Mouse (Mus musculus) C2C12 (cell line): Measurements from ENCODE around the gene Cep78. TPM values are rescaled to one million over a fixed set of nuclear protein-coding genes. Genes with fewer than 3 reads are reported as not detected.

ENCODE experiments used
- H3K27me3 ChIP-seq: one replicate; pipeline ENCODE4 v1.6.1; 2011; ENCODE audit not compliant: control insufficient read depth, insufficient read depth, insufficient read length
- H3K36me3 ChIP-seq: one replicate; pipeline ENCODE4 v1.6.1; 2011; ENCODE audit not compliant: control insufficient read depth, insufficient read depth
- H3K4me3 ChIP-seq: one replicate; pipeline ENCODE4 v1.5.1; 2011; ENCODE audit warnings: mild to moderate bottlenecking, control low read depth; ENCODE audit not compliant: poor library complexity, insufficient read depth, severe bottlenecking
- H3K79me2 ChIP-seq: one replicate; pipeline ENCODE4 v1.6.1; 2011; ENCODE audit not compliant: control insufficient read depth, insufficient read depth
- H3K79me3 ChIP-seq: one replicate; pipeline ENCODE4 v1.6.1; 2011; ENCODE audit warnings: low read depth, control low read depth
- H3ac ChIP-seq: one replicate; pipeline ENCODE3; 2011; ENCODE audit warnings: low read depth; ENCODE audit not compliant: control insufficient read depth, insufficient read length
- CEBPB ChIP-seq: IDR thresholded peaks from one replicate; pipeline ENCODE4 v1.6.1; 2011; ENCODE audit warnings: low read depth, mild to moderate bottlenecking, control low read depth, moderate library complexity
- CTCF ChIP-seq: IDR thresholded peaks from one replicate; pipeline ENCODE4 v1.5.1; 2011; ENCODE audit not compliant: control insufficient read depth, insufficient read depth, insufficient read length
- FOSL1 ChIP-seq: IDR thresholded peaks from one replicate; pipeline ENCODE4 v1.8.0; 2011; ENCODE audit warnings: mild to moderate bottlenecking, low read length; ENCODE audit not compliant: poor library complexity, insufficient read depth, severe bottlenecking
- MAX ChIP-seq: IDR thresholded peaks from one replicate; pipeline ENCODE4 v1.6.1; 2011; ENCODE audit warnings: mild to moderate bottlenecking, control low read depth
- MYOD1 ChIP-seq: IDR thresholded peaks from one replicate; pipeline ENCODE4 v1.6.1; 2011; ENCODE audit warnings: low read depth; ENCODE audit not compliant: control insufficient read depth, insufficient read length
- MYOG ChIP-seq: IDR thresholded peaks from one replicate; pipeline ENCODE4 v1.6.1; 2011; ENCODE audit not compliant: control insufficient read depth, insufficient read length; ENCODE audit errors: extremely low read depth
- USF1 ChIP-seq: IDR thresholded peaks from one replicate; pipeline ENCODE4 v1.6.1; 2011; ENCODE audit warnings: low read depth, mild to moderate bottlenecking, control low read depth, moderate library complexity
- polyA plus RNA-seq: library from polyadenylated mRNA; unstranded; fragments of >200 nt; fragmentation: generic; extraction: Trizol; gene quantifications from one replicate; pipeline ENCODE4 v1.2.1, GENCODE M21; 2012; ENCODE audit warnings: missing spikeins

Cep78 gene
- polyA plus RNA-seq, 1 experiment = 7.5 TPM

DNA sequence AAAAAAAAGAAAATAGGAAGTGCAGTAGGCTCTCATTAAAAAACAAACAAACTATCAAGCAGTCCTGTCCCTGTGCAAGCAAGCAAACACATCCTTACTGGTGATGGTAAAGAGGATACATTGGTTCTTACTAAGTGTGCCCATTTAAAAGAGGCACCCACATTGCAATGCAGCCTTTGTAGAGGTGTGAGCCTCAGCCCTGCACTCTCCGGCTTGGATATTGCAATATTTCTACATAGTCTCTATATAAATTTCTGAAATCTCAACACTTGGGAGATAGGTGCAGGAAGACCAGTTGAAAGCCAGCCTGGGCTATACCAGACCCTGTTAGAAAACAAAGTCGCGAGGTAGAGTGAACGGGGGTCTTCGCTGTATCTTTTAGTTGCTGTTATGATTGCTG lies 41.5 kb upstream of the Cep78 start:
- H3K79me2 ChIP-seq = no peaks in the 10 kb centered on the region
- no peak for TF ChIP-seq CTCF
- TF ChIP-seq MYOD1 = no peak
- no peak for TF ChIP-seq FOSL1
- no peaks in the 10 kb centered on the region for H3K27me3 ChIP-seq

DNA sequence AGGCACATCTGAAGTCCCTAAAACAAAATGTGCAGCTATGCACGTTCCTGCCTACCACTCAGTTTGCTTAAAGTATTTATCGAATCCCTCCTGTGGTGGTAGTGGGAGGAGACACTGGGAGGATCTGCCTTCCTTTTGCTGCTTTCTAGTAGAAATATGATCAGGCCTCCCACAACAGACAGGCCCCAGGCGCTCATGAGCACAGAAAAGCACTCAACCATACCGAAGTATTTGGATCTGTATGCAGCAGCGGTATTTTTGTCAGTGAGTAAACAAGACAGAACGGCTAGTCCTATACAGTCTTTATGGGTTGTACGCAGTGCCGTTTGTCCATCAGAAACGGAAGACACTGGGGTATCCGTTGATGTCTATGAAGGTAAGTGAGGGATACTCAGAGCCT lies 37.4 kb upstream of the Cep78 start:
- Histone ChIP-seq H3K4me3 (no peak overlapping the region), H3K79me3 (no peaks in the 10 kb centered on the region), H3ac (no peak overlapping the region), H3K27me3 (no peaks in the 10 kb centered on the region), H3K79me2 (no peaks in the 10 kb centered on the region), H3K36me3 (no peaks in the 10 kb centered on the region)
- no peak for TF ChIP-seq MYOD1
- no peak for TF ChIP-seq MAX
- TF ChIP-seq CEBPB = no peak
- no peak for TF ChIP-seq MYOG
- no peak for TF ChIP-seq CTCF
- no peak for TF ChIP-seq USF1
- no peak for TF ChIP-seq FOSL1

More for the DNA sequence above, 41.5 kb upstream of the Cep78 start:
- no peak overlapping the region for H3K4me3 ChIP-seq
- no peaks in the 10 kb centered on the region for H3K36me3 ChIP-seq
- H3K79me3 ChIP-seq = no peaks in the 10 kb centered on the region
- H3ac ChIP-seq = no peak overlapping the region

DNA sequence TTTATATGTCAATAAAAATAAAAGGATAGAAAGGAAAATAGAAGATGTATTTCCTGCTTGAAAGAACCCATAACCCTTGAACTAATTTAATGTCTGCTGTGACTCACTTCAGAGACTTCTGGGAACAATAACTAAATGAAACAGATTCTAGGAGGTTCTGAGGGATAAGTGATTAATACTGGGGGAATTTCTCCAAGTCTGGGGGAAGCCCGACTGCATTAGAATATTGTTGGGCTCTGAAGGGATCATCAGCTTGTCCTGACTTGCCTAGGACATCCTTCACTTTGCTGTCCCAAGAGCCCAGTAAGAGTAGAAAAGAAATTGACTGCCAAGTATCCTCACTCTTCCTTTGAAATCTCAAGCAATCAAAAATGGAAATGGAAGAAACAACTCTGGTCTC lies 31.4 kb upstream of the Cep78 start:
- no peak overlapping the region for H3K4me3 ChIP-seq
- TF ChIP-seq FOSL1 = no peak
- no peak for TF ChIP-seq CEBPB
- no peak for TF ChIP-seq MAX
- TF ChIP-seq USF1 = no peak
- no peak for TF ChIP-seq CTCF
- no peak for TF ChIP-seq MYOG
- no peak for TF ChIP-seq MYOD1
- H3ac ChIP-seq = no peak overlapping the region
- H3K27me3 ChIP-seq = no peaks in the 10 kb centered on the region
- H3K79me3 ChIP-seq = no peaks in the 10 kb centered on the region
- no peaks in the 10 kb centered on the region for H3K36me3 ChIP-seq
- H3K79me2 ChIP-seq = no peaks in the 10 kb centered on the region

DNA sequence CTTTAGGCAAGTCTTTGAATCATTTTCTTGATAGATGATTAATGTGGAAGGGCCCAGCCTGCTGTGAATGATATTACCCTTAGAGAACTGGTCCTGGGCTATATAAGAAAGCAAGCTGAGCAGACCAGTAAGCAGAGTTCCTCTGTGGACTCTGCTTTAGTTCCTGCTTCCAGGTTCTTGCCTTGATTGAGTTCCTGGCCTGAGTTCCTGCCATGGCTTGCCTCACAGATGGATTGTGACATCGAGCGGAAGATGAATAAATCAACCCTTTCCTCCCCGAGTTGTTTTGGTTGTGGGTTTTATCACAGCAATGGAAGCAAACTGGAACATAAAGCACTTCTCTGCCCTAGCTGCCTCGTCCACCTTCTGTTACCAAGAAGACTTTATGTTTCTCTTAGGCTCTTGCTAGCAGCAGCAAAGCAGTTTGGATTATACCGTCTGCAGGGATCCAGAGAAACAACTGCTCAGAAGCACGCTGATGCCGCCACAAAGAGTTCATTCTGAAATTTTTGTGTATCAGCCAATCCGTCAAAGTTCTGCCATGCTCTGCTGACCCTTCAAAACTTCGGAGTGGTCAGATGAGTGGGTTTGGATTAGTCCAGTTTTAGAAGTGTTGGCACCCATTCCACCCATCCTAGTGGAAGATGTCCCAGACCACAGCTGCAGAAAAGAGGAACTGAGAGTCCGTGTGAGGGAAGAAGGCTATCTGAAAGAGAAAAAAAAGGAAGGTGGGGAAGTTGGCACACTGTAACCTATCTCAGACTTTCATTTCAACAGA lies 30.6 kb upstream of the Cep78 start:
- no peak overlapping the region for H3K4me3 ChIP-seq
- H3K36me3 ChIP-seq = no peaks in the 10 kb centered on the region
- H3K79me2 ChIP-seq = no peaks in the 10 kb centered on the region
- H3ac ChIP-seq = no peak overlapping the region
- TF ChIP-seq MAX = no peak
- TF ChIP-seq MYOD1 = no peak
- TF ChIP-seq CEBPB = no peak
- TF ChIP-seq CTCF = no peak
- TF ChIP-seq USF1 = no peak
- no peak for TF ChIP-seq FOSL1
- no peak for TF ChIP-seq MYOG
- no peaks in the 10 kb centered on the region for H3K27me3 ChIP-seq
- no peaks in the 10 kb centered on the region for H3K79me3 ChIP-seq

DNA sequence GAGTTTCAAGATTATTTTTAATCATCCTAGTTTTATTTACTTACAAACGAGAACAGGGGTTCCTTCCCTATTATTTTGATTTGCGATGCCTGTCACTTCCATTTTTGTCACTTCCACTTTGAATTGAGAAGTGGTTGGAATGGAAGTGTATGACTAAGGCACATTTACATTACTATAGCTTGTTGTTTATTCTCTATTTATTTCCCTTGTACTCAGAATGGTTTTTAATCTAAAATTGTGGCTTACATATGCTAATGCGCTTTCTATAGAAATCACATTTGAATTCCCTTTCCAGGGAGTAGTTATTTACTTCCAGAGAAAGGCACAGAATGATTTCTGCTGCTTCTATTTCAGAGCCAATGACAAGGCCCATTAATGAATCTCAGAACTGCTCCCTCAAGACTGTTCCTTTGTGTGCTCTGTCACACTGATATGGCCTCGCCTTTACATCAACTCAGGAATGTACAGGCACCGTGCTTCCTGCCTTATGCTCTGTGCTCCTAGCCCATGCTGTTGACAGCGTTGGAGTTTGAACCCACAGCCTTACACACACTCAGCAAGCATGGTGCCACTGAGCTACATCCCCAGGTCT lies 25.1 kb upstream of the Cep78 start:
- no peaks in the 10 kb centered on the region for H3K27me3 ChIP-seq
- H3K4me3 ChIP-seq = no peak overlapping the region
- no peak for TF ChIP-seq MYOD1
- TF ChIP-seq MYOG = no peak
- no peak for TF ChIP-seq USF1
- TF ChIP-seq CTCF = no peak
- TF ChIP-seq FOSL1 = no peak
- no peak for TF ChIP-seq MAX
- no peak for TF ChIP-seq CEBPB

DNA sequence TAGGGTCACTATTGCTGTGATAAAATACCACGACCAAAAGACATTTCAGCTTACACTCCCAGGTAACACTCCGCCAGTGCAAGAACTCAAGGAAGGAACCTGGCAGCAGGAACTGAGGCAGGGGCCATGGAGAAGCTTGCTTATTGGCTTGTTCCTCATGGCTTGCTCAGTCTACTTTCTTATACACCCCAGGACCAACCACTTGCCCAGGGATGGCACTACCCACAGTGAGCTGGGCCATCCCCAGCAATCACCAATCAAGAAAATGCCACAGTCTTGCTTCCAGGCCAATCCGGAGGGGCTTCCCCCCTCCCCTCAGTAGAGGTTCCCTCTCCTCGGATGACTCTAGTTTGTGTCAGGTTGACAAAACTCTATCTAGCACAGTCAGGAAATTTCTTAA lies 24.3 kb upstream of the Cep78 start:
- H3ac ChIP-seq = no peak overlapping the region
- no peaks in the 10 kb centered on the region for H3K79me3 ChIP-seq
- no peak for TF ChIP-seq CTCF
- TF ChIP-seq CEBPB = no peak
- TF ChIP-seq MAX = no peak
- no peak for TF ChIP-seq USF1
- TF ChIP-seq MYOD1 = no peak
- no peak for TF ChIP-seq MYOG
- no peak for TF ChIP-seq FOSL1
- H3K36me3 ChIP-seq = no peaks in the 10 kb centered on the region
- H3K27me3 ChIP-seq = no peaks in the 10 kb centered on the region
- H3K4me3 ChIP-seq = no peak overlapping the region
- no peaks in the 10 kb centered on the region for H3K79me2 ChIP-seq

More for the DNA sequence above, 25.1 kb upstream of the Cep78 start:
- Histone ChIP-seq H3K79me2 (no peaks in the 10 kb centered on the region), H3ac (no peak overlapping the region), H3K79me3 (no peaks in the 10 kb centered on the region), H3K36me3 (no peaks in the 10 kb centered on the region)
